Mouse (Mus musculus) MEL (cell line): Measurements from ENCODE around the gene Olfr15.

Experiments
- CTCF ChIP-seq, 3 experiments: IDR thresholded peaks in 2 of 3; conservative IDR thresholded peaks in 1 of 3; 2 replicates each; pipeline ENCODE4 v1.5.1; 2011 to 2012; ENCODE audit warnings: low read length in 3 of 3, low read depth in 2 of 3, mild to moderate bottlenecking in 2 of 3, improper control_type of control experiment in 1 of 3, inconsistent platforms in 1 of 3, mixed read lengths in 1 of 3, moderate library complexity in 1 of 3; ENCODE audit not compliant: control insufficient read depth in 1 of 3, insufficient read depth in 1 of 3, poor library complexity in 1 of 3, severe bottlenecking in 1 of 3
- MAX ChIP-seq: IDR thresholded peaks from 2 replicates; pipeline ENCODE4 v1.6.1; 2011; ENCODE audit warnings: low read length, improper control_type of control experiment
- MAZ ChIP-seq: IDR thresholded peaks from 2 replicates; pipeline ENCODE4 v1.6.1; 2012; ENCODE audit warnings: low read depth, mild to moderate bottlenecking, inconsistent platforms, low read length, improper control_type of control experiment
- POLR2A ChIP-seq, 2 experiments: IDR thresholded peaks; 2 replicates each; pipeline ENCODE4 v1.6.1; 2011 to 2012; ENCODE audit warnings: low read length in 2 of 2, mild to moderate bottlenecking in 2 of 2, control low read depth in 1 of 2, improper control_type of control experiment in 1 of 2, low read depth in 1 of 2, moderate library complexity in 1 of 2; ENCODE audit not compliant: control insufficient read depth in 1 of 2, insufficient read depth in 1 of 2, poor library complexity in 1 of 2

DNA sequence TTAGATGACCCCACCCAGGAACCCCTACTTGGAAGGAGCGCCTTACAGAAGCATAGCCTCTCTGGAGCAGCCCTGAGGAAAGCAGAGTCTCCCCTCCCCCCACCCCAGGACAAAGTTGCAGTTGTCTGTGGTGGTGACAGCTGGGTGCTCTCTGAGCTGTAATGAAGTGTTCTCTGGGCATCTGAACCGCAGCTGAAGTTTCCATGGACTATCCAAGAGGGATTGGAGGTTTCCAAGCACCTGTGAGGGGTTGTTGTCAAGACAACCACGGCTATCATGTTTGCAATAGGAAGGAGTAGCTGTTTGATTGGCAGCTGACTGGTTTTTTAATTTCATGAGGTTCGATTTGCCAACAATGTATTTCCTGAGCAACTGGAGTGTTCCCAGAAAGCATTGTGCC lies 12.3 kb downstream of the Olfr15 start:
- TF ChIP-seq CTCF (IDR thresholded peaks at IDR 0.05 in 2 of 3, conservative IDR thresholded peaks at IDR 0.05 in 1 of 3; ENCODE audit: control insufficient read depth in 1 of 3, insufficient read depth in 1 of 3, low read depth in 2 of 3, low read length in 3 of 3, poor library complexity in 1 of 3, severe bottlenecking in 1 of 3) (no peak), MAZ (no peak), POLR2A (IDR thresholded peaks at IDR 0.05; ENCODE audit: control insufficient read depth in 1 of 2, insufficient read depth in 1 of 2, low read depth in 1 of 2, low read length in 2 of 2, poor library complexity in 1 of 2) (no peak), MAX (no peak)
